Mouse (Mus musculus) CH12.LX (cell line): ENCODE results near the gene Pccb. TPM values are rescaled to one million over a fixed set of nuclear protein-coding genes. Genes with fewer than 3 reads are reported as not detected.

ENCODE experiments used
- DNase-seq: peaks from one replicate; pipeline ENCODE4 v3.0.0-alpha.2; 2013; ENCODE audit errors: extremely low read depth
- H3K27ac ChIP-seq: 2 replicates; pipeline ENCODE4 v1.5.1; 2012; ENCODE audit warnings: low read depth, mild to moderate bottlenecking, control low read depth, moderate library complexity; ENCODE audit not compliant: insufficient read depth
- H3K27me3 ChIP-seq: replicated peaks from 2 replicates; pipeline ENCODE3; 2012; ENCODE audit warnings: inconsistent platforms
- H3K36me3 ChIP-seq, 2 experiments: replicated peaks in 1 of 2; 2 replicates each; pipeline versions ENCODE3 to v1.6.1; 2012; ENCODE audit warnings: inconsistent platforms in 1 of 2, low read length in 1 of 2, mild to moderate bottlenecking in 1 of 2, mixed read lengths in 1 of 2, moderate library complexity in 1 of 2; ENCODE audit not compliant: control insufficient read depth in 1 of 2, insufficient read depth in 1 of 2
- H3K4me1 ChIP-seq, 2 experiments: 2 replicates each; pipeline ENCODE4 v1.6.1; 2012; ENCODE audit warnings: inconsistent platforms in 1 of 2, moderate library complexity in 1 of 2; ENCODE audit not compliant: insufficient read depth in 2 of 2, control insufficient read depth in 1 of 2
- H3K4me2 ChIP-seq: 2 replicates; pipeline ENCODE4 v1.6.1; 2012; ENCODE audit warnings: low read depth, mild to moderate bottlenecking, control low read depth; ENCODE audit not compliant: poor library complexity, insufficient read depth, severe bottlenecking
- H3K4me3 ChIP-seq, 3 experiments: fragments of 150-350 bp in 1 of 3; sonication (generic) in 1 of 3; replicated peaks in 1 of 3; 2 replicates each; pipeline versions ENCODE3 to v1.5.1; 2011 to 2012; ENCODE audit warnings: low read depth in 2 of 3, low read length in 2 of 3, mild to moderate bottlenecking in 2 of 3, moderate library complexity in 2 of 3, control low read depth in 1 of 3, improper control_type of control experiment in 1 of 3, inconsistent platforms in 1 of 3, mixed read lengths in 1 of 3; ENCODE audit not compliant: poor library complexity in 1 of 3
- H3K79me2 ChIP-seq: replicated peaks from 2 replicates; pipeline ENCODE4 v1.6.1; 2012; ENCODE audit warnings: mild to moderate bottlenecking, moderate library complexity; ENCODE audit not compliant: control insufficient read depth, poor library complexity, insufficient read depth, severe bottlenecking; ENCODE audit errors: extremely low read depth
- H3K9ac ChIP-seq: 2 replicates; pipeline ENCODE4 v1.6.1; 2012; ENCODE audit warnings: low read depth, mild to moderate bottlenecking, control low read depth, moderate library complexity; ENCODE audit not compliant: insufficient read depth
- H3K9me3 ChIP-seq: replicated peaks from 2 replicates; pipeline ENCODE3; 2012; ENCODE audit warnings: low read length, inconsistent platforms, mixed read lengths
- CHD1 ChIP-seq: IDR thresholded peaks from 2 replicates; pipeline ENCODE4 v1.6.1; 2012; ENCODE audit warnings: low read depth, low read length, improper control_type of control experiment, inconsistent platforms
- CHD2 ChIP-seq: IDR thresholded peaks from 2 replicates; pipeline ENCODE4 v1.6.1; 2011; ENCODE audit warnings: low read length, improper control_type of control experiment
- E2F4 ChIP-seq: IDR thresholded peaks from 2 replicates; pipeline ENCODE4 v1.6.1; 2011; ENCODE audit warnings: low read depth, low read length, improper control_type of control experiment; ENCODE audit not compliant: insufficient replicate concordance
- ELF1 ChIP-seq: IDR thresholded peaks from 2 replicates; pipeline ENCODE4 v1.6.1; 2014; ENCODE audit warnings: low read depth, mild to moderate bottlenecking, inconsistent platforms, low read length, improper control_type of control experiment
- EP300 ChIP-seq: IDR thresholded peaks from 2 replicates; pipeline ENCODE4 v1.6.1; 2011; ENCODE audit warnings: low read length, improper control_type of control experiment
- ETS1 ChIP-seq: conservative IDR thresholded peaks from 2 replicates; pipeline ENCODE4 v1.6.1; 2012; ENCODE audit warnings: low read depth, mild to moderate bottlenecking, inconsistent platforms, low read length, improper control_type of control experiment, moderate library complexity
- GABPA ChIP-seq: IDR thresholded peaks from 2 replicates; pipeline ENCODE4 v1.6.1; 2012; ENCODE audit warnings: low read depth, low read length, improper control_type of control experiment, inconsistent platforms; ENCODE audit not compliant: insufficient replicate concordance
- JUND ChIP-seq: conservative IDR thresholded peaks from 2 replicates; pipeline ENCODE4 v1.6.1; 2011; ENCODE audit warnings: low read depth, low read length, improper control_type of control experiment
- KAT2A ChIP-seq: IDR thresholded peaks from 2 replicates; pipeline ENCODE4 v1.6.1; 2012; ENCODE audit warnings: low read length, improper control_type of control experiment, inconsistent platforms; ENCODE audit not compliant: insufficient replicate concordance
- MAFK ChIP-seq: IDR thresholded peaks from 2 replicates; pipeline ENCODE4 v1.6.1; 2011; ENCODE audit warnings: low read length, improper control_type of control experiment; ENCODE audit not compliant: insufficient replicate concordance
- MAX ChIP-seq: IDR thresholded peaks from 2 replicates; pipeline ENCODE4 v1.6.1; 2011; ENCODE audit warnings: low read length, improper control_type of control experiment
- MAZ ChIP-seq: IDR thresholded peaks from 2 replicates; pipeline ENCODE4 v1.6.1; 2012; ENCODE audit warnings: low read depth, mild to moderate bottlenecking, inconsistent platforms, low read length, improper control_type of control experiment, moderate library complexity
- MEF2A ChIP-seq: IDR thresholded peaks from 2 replicates; pipeline ENCODE4 v1.6.1; 2014; ENCODE audit warnings: low read depth, mild to moderate bottlenecking, inconsistent platforms, low read length, improper control_type of control experiment, borderline replicate concordance
- MYC ChIP-seq: IDR thresholded peaks from 2 replicates; pipeline ENCODE4 v1.6.1; 2011; ENCODE audit warnings: low read depth, mild to moderate bottlenecking, improper control_type of control experiment, low read length
- NELFE ChIP-seq: IDR thresholded peaks from 2 replicates; pipeline ENCODE4 v1.6.1; 2011; ENCODE audit warnings: low read depth, low read length, improper control_type of control experiment
- POLR2A ChIP-seq: IDR thresholded peaks from 2 replicates; pipeline ENCODE4 v1.6.1; 2011; ENCODE audit warnings: low read depth, mild to moderate bottlenecking, improper control_type of control experiment, low read length
- POLR2AphosphoS2 ChIP-seq: IDR thresholded peaks from 2 replicates; pipeline ENCODE4 v1.6.1; 2011; ENCODE audit warnings: low read depth, low read length, improper control_type of control experiment
- RAD21 ChIP-seq: IDR thresholded peaks from 2 replicates; pipeline ENCODE4 v1.6.1; 2011; ENCODE audit warnings: low read depth, mild to moderate bottlenecking, low read length, improper control_type of control experiment, moderate library complexity
- RCOR1 ChIP-seq: conservative IDR thresholded peaks from 2 replicates; pipeline ENCODE4 v1.6.1; 2012; ENCODE audit warnings: low read depth, mild to moderate bottlenecking, inconsistent platforms, low read length, improper control_type of control experiment
- SIN3A ChIP-seq: IDR thresholded peaks from 2 replicates; pipeline ENCODE4 v1.6.1; 2012; ENCODE audit warnings: low read length, improper control_type of control experiment, inconsistent platforms
- SMC3 ChIP-seq: IDR thresholded peaks from 2 replicates; pipeline ENCODE4 v1.6.1; 2011; ENCODE audit warnings: low read depth, low read length, improper control_type of control experiment
- TBP ChIP-seq: conservative IDR thresholded peaks from 2 replicates; pipeline ENCODE4 v1.6.1; 2011; ENCODE audit warnings: low read depth, low read length, improper control_type of control experiment
- UBTF ChIP-seq: IDR thresholded peaks from 2 replicates; pipeline ENCODE4 v1.6.1; 2012; ENCODE audit warnings: low read depth, mild to moderate bottlenecking, inconsistent platforms, low read length, improper control_type of control experiment, moderate library complexity
- ZMIZ1 ChIP-seq: IDR thresholded peaks from 2 replicates; pipeline ENCODE4 v1.6.1; 2012; ENCODE audit warnings: low read depth, mild to moderate bottlenecking, inconsistent platforms, low read length, improper control_type of control experiment
- ZNF384 ChIP-seq: IDR thresholded peaks from 2 replicates; pipeline ENCODE4 v1.6.1; 2012; ENCODE audit warnings: low read depth, low read length, improper control_type of control experiment, inconsistent platforms
- dilution Hi-C: fragments of 300-500 bp; cut with MboI; formaldehyde crosslinking; loops from 2 replicates; pipeline ENCODE4 v1.14.3; 2020; ENCODE audit warnings: low sequenced_read_pairs; ENCODE audit not compliant: extremely low pct_unique_long_range_greater_than_20kb, extremely low pct_ligation_motif_present
- in situ Hi-C: fragments of 300-500 bp; cut with MboI; formaldehyde crosslinking; loops from 3 replicates; pipeline ENCODE4 v1.14.3; 2019; ENCODE audit warnings: low sequenced_read_pairs, low pct_ligation_motif_present, low pct_unique_long_range_greater_than_20kb, mixed read lengths
- polyA plus RNA-seq: library from polyadenylated mRNA; unstranded; fragments of >175 nt; gene quantifications from 2 replicates; pipeline ENCODE4 v1.2.1, GENCODE M21; 2012; ENCODE audit warnings: low read depth; ENCODE audit not compliant: insufficient read length
- total RNA-seq, 2 experiments: library from RNA; depleted of rRNA; stranded (reverse); fragments of 300-350 nt in 1 of 2; fragments of >200 nt in 1 of 2; gene quantifications; 2 replicates each; pipeline ENCODE4 v1.2.3; 2012 to 2014

Pccb gene
- total and polyA plus RNA-seq, 3 experiments: 18.4 to 31.6 (median 18.7) TPM

DNA sequence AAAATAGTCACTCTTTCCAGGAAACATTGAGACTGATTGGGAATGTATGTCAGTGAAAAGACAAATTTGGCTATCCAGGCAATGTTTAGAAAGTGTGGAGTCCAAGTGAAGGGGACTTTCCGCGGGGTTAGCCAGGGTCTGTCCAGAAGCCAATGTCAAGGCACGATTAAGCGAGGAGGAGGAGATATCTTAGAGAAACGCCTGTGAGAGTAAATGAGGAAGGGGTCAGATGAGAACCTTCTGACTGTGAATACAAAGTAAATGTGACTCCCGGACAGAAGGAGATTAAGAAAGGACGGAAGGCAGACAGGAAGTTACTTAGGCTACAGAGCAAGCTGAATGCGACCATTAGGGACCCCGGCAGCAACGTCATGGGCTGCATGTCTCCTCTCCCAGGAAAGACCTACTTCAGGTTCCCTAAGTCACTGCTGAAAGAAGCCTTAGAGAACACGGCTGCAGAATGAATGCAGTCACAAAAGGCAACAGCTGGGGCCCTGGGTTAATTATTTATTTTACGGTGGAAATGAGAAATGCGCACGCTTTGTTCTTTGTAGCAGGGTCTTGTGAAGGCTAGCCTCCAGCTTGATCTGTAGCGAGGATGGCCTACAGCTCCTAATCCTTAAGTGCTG lies 11.1 kb upstream of the Pccb start:
- Histone ChIP-seq H3K4me1 (0 out of 4 replicates have a peak, but pooled peaks cover 0 to 4% of the 10 kb centered on the region in 2 experiments), H3K79me2 (no peaks in the 10 kb centered on the region), H3K36me3 (no peaks in the 10 kb centered on the region), H3K4me3 (no peak overlapping the region), H3K27ac (no peak overlapping the region), H3K27me3 (no peaks in the 10 kb centered on the region), H3K4me2 (no peak overlapping the region), H3K9ac (no peak overlapping the region), H3K9me3 (no peaks in the 10 kb centered on the region)
- dilution Hi-C loops: no loop called here
- in situ Hi-C loops: no loop called here
- DNase-seq: no peak
- TF ChIP-seq TBP: no peak
- TF ChIP-seq POLR2AphosphoS2: no peak
- TF ChIP-seq CHD1: no peak
- no peak for TF ChIP-seq JUND
- no peak for TF ChIP-seq KAT2A

DNA sequence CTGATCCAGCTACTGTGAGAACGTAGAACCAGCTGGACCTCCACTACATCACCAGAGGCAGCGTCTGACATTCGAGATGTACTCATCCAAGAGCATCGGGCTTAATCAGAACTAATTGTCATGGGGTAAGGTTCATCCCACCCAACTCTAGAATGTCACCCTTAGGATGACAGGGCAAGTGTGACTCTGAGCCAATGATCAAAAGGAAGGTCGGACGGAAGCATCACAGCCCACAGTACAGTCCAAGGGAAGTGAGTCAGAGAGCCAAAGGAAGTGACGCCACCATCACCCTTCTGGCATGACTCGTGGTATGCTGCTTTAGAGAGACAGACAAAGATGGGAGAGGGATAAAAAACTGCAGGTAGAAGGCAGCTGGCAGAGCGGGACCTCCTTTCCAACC lies 7.6 kb upstream of the Pccb start:
- Histone ChIP-seq H3K9me3 (no peaks in the 10 kb centered on the region), H3K36me3 (no peaks in the 10 kb centered on the region), H3K27ac (no peak overlapping the region), H3K4me1 (peaks cover 5 to 9% of the 10 kb centered on the region in 2 experiments; a peak in 3 of 4 replicates), H3K4me3 (no peak overlapping the region), H3K79me2 (no peaks in the 10 kb centered on the region), H3K27me3 (no peaks in the 10 kb centered on the region), H3K4me2 (no peak overlapping the region), H3K9ac (no peak overlapping the region)
- TF ChIP-seq UBTF: no peak
- no peak for TF ChIP-seq SIN3A
- no peak for TF ChIP-seq MAZ
- no peak for TF ChIP-seq RCOR1
- no peak for TF ChIP-seq E2F4
- TF ChIP-seq MEF2A: no peak
- no peak for TF ChIP-seq GABPA
- TF ChIP-seq ZNF384: no peak
- DNase-seq: no peak
- in situ Hi-C loops (no loop called here), dilution Hi-C loops (no loop called here)

DNA sequence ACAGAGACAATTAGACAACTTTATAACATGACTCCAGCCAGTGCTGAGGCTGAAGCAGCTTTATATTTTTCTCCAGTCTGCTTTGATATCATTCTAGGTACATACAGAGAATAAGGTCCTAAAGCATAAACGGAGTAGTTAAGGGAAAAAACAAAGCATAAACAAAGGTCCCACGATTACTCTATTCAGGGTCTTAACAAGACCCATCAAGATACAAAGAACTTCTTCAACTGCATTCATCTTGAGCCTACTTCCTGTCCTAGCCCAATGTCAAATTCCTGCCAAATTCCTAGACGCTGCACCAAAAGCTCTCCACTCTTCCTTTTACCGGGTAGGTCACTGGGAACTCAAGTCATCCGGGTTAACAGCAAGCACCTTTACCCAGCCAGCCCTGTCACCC lies 6.8 kb upstream of the Pccb start:
- Histone ChIP-seq H3K4me3 (no peak overlapping the region), H3K27ac (no peak overlapping the region), H3K4me1 (peaks cover 11 to 12% of the 10 kb centered on the region in 2 experiments; a peak in 3 of 4 replicates), H3K4me2 (no peak overlapping the region), H3K79me2 (no peaks in the 10 kb centered on the region), H3K36me3 (no peaks in the 10 kb centered on the region), H3K9me3 (no peaks in the 10 kb centered on the region), H3K9ac (no peak overlapping the region), H3K27me3 (no peaks in the 10 kb centered on the region)
- TF ChIP-seq TBP (no peak), ELF1 (no peak), MAFK (no peak), MYC (no peak), POLR2A (no peak), NELFE (no peak), ZMIZ1 (no peak), SMC3 (no peak), ETS1 (no peak), RAD21 (no peak), JUND (no peak), CHD2 (no peak), MAX (no peak), EP300 (no peak), E2F4 (no peak), CHD1 (no peak)
- dilution Hi-C loops: no loop called here
- no peak for DNase-seq
- in situ Hi-C loops: no loop called here
